Mouse (Mus musculus) midbrain, postnatal 0 days (tissue): ENCODE data around the gene Slc50a1. TPM values are rescaled to one million over a fixed set of nuclear protein-coding genes. Genes with fewer than 3 reads are reported as not detected.

ENCODE experiments used
- ATAC-seq: fragments of 200-750 bp; cut with Nextera tagmentation; 2 replicates; pipeline ENCODE4 v1.8.0; 2017; ENCODE audit warnings: moderate number of reproducible peaks, mild to moderate bottlenecking, moderate TSS enrichment, moderate library complexity; ENCODE audit not compliant: low FRiP score
- DNase-seq: peaks from one replicate; pipeline ENCODE4 v3.0.0-alpha.2; 2015; ENCODE audit warnings: low spot score
- H3K27ac ChIP-seq: fragments of 300-500 bp; sonication (generic); 2 replicates; pipeline ENCODE4 v1.5.1; 2014; ENCODE audit warnings: low read depth, mild to moderate bottlenecking, low read length, mixed read lengths
- H3K27me3 ChIP-seq: fragments of 300-500 bp; sonication (generic); 2 replicates; pipeline ENCODE4 v1.6.1; 2014; ENCODE audit warnings: low read length, control low read depth, mixed read lengths; ENCODE audit not compliant: insufficient read depth
- H3K36me3 ChIP-seq: fragments of 300-500 bp; sonication (generic); 2 replicates; pipeline ENCODE4 v1.6.1; 2014; ENCODE audit warnings: low read length, control low read depth, mixed read lengths; ENCODE audit not compliant: insufficient read depth
- H3K4me1 ChIP-seq: fragments of 300-500 bp; sonication (generic); 2 replicates; pipeline ENCODE4 v1.6.1; 2014; ENCODE audit warnings: mild to moderate bottlenecking, control low read depth, antibody characterized with exemption, low read length, mixed read lengths; ENCODE audit not compliant: insufficient read depth
- H3K4me2 ChIP-seq: fragments of 300-500 bp; sonication (generic); 2 replicates; pipeline ENCODE4 v1.6.1; 2014; ENCODE audit warnings: low read depth, mild to moderate bottlenecking, low read length, mixed read lengths; ENCODE audit not compliant: poor library complexity, severe bottlenecking
- H3K4me3 ChIP-seq: fragments of 300-500 bp; sonication (generic); 2 replicates; pipeline ENCODE4 v1.5.1; 2014; ENCODE audit warnings: low read depth, mild to moderate bottlenecking, low read length, moderate library complexity
- H3K9ac ChIP-seq: fragments of 300-500 bp; sonication (generic); replicated peaks from 2 replicates; pipeline ENCODE4 v1.6.1; 2014; ENCODE audit warnings: mild to moderate bottlenecking, low read length, moderate library complexity, mixed read lengths; ENCODE audit not compliant: poor library complexity, severe bottlenecking
- H3K9me3 ChIP-seq: fragments of 300-500 bp; sonication (generic); 2 replicates; pipeline ENCODE4 v1.6.1; 2016; ENCODE audit warnings: low read length, control low read depth
- CTCF ChIP-seq: IDR thresholded peaks from 2 replicates; pipeline ENCODE4 v1.5.1; 2016; ENCODE audit warnings: antibody characterized with exemption, mild to moderate bottlenecking
- WGBS: fragments of 180-500 bp; shearing (Covaris S2); extraction: QIAGEN DNeasy Blood & Tissue Kit; methylation state at CpG from one replicate; pipeline ENCODE4 v1.1.7; 2014; 5-methylcytosine and 5-hydroxymethylcytosine counted together
- polyA plus RNA-seq: library from polyadenylated mRNA; unstranded; fragments of >200 nt; fragmentation: Nextera tagmentation; extraction: Ambion mirVana; gene quantifications from 2 replicates; pipeline ENCODE4 v1.2.1, GENCODE M21; 2015
- total RNA-seq: library from RNA; depleted of rRNA; stranded (reverse); fragments of >200 nt; gene quantifications from 2 replicates; pipeline ENCODE4 v1.2.3, GENCODE M21; 2014

The Slc50a1 gene
- total and polyA plus RNA-seq, 2 experiments from 2014 or later, result 32.0 to 42.4 TPM

DNA sequence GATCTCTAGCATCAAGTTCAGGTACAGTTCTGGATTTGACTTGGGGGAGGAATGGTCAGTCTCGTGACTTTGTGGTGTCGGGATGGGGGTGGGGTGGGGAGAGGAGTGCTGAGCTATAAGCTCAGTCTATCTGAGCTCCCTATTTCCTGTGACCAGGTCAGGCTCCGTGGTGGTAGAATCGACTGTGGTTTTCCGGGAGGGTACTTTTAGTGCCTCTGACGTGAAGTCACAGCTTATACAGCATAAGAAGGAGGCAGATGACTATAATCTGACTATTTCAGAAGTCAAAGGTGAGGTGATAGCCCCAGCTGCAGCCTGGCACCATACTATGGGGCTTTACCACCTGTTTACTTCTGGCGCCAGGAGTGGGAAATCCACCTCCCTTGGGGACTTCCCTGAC is 39.0 kb downstream of the Slc50a1 start:
- Histone ChIP-seq H3K9ac (no peak overlapping the region), H3K9me3 (no peaks in the 10 kb centered on the region), H3K4me2 (no peak overlapping the region), H3K27me3 (no peaks in the 10 kb centered on the region), H3K4me3 (no peak overlapping the region), H3K4me1 (0 out of 2 replicates have a peak, but pooled peaks cover 7% of the 10 kb centered on the region), H3K27ac (no peak overlapping the region), H3K36me3 (peaks cover 38% of the 10 kb centered on the region)
- no peak for ATAC-seq
- 76% methylated on average over 7 of the region's 7 CpGs for WGBS
- no peak for DNase-seq
- no peak for TF ChIP-seq CTCF

DNA sequence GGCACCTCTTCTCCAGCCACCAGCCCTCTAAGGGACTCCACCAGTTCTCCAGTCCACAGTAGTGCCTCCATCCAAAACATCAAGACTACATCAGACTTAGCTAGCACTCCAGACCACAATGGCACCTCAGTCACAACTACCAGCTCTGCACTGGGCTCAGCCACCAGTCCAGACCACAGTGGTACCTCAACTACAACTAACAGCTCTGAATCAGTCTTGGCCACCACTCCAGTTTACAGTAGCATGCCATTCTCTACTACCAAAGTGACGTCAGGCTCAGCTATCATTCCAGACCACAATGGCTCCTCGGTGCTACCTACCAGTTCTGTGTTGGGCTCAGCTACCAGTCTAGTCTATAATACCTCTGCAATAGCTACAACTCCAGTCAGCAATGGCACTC is 39.8 kb downstream of the Slc50a1 start:
- no peak overlapping the region for H3K27ac ChIP-seq
- ATAC-seq (no peak), DNase-seq (no peak)
- H3K4me1 ChIP-seq, result peaks cover 14% of the 10 kb centered on the region; the same call in 1 of the 2 replicates
- no peak overlapping the region for H3K4me2 ChIP-seq
- H3K27me3 ChIP-seq, result no peaks in the 10 kb centered on the region
- WGBS, result 94% methylated on average over 2 of the region's 2 CpGs
- H3K9ac ChIP-seq, result no peak overlapping the region
- TF ChIP-seq CTCF, result no peak
- H3K36me3 ChIP-seq, result peaks cover 30% of the 10 kb centered on the region
- H3K9me3 ChIP-seq, result no peaks in the 10 kb centered on the region
- H3K4me3 ChIP-seq, result no peak overlapping the region

DNA sequence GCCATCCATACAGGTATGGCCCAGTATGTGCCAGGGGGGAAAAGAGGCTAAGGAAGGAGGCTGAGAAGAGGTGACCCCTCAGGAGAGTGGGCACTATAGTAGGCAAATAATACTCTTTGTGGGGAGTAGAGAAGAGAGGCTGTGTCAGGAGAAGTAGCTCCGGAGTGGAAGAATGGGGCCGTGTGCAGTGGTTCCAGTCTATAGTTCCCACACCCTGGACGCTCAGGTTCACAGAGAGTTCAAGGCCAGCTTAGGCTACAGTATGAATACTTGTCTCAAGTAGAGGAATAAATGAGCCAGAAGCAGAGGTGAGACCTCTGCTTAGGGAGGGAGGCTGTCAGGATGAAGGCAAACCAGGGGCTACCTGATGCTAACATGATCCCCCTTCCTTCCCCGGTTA is 41.1 kb downstream of the Slc50a1 start:
- no peak for TF ChIP-seq CTCF
- ATAC-seq (no peak), DNase-seq (no peak)
- WGBS, result 72% methylated on average over 4 of the region's 4 CpGs
- H3K27me3 ChIP-seq, result no peaks in the 10 kb centered on the region
- no peak overlapping the region for H3K27ac ChIP-seq
- H3K4me2 ChIP-seq, result peak overlapping the region; percentile 85; the same call in 1 of the 2 replicates
- H3K9me3 ChIP-seq, result no peaks in the 10 kb centered on the region
- H3K9ac ChIP-seq, result no peak overlapping the region
- H3K36me3 ChIP-seq, result peaks cover 17% of the 10 kb centered on the region
- H3K4me3 ChIP-seq, result no peak overlapping the region
- H3K4me1 ChIP-seq, result peaks cover 22% of the 10 kb centered on the region; the same call in 1 of the 2 replicates

DNA sequence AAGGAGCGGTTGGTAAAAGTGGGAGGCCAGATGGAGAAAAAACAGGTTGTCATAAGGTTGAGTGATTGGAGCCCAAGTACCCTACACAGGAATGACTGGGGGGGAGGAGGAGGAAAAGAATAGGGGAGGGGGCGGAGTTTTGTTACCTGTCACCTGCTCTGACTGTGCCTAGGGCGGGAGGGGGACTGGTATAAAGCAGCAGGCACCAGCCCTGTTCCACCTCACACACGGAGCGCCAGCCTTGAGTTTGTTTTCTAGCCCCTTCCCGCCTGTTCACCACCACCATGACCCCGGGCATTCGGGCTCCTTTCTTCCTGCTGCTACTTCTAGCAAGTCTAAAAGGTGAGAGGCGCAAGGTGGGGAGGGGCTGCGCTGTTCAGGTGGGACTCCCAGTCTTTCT is 41.5 kb downstream of the Slc50a1 start, which contains the start of gene Muc1:
TSS of gene Muc1 (plus strand) at position 222 of the 400 bp plus-strand sequence.
- H3K4me1 ChIP-seq, result peaks cover 26% of the 10 kb centered on the region; the same call in 1 of the 2 replicates
- DNase-seq (no peak), ATAC-seq (no peak)
- TF ChIP-seq CTCF, result no peak
- peak within 1 kb of the TSS; percentile 85 for H3K4me2 ChIP-seq
- H3K27ac ChIP-seq, result peak within 1 kb of the TSS; percentile 80
- H3K4me3 ChIP-seq, result peak within 1 kb of the TSS; percentile 41
- 0 out of 2 replicates have a peak within 1 kb of the TSS, but pooled peaks have one; percentile 8 for H3K9ac ChIP-seq
- H3K9me3 ChIP-seq, result no peaks in the 10 kb centered on the region
- 39% methylated on average over 10 of the region's 10 CpGs for WGBS
- H3K27me3 ChIP-seq, result no peaks in the 10 kb centered on the region
- H3K36me3 ChIP-seq, result peaks cover 13% of the 10 kb centered on the region

DNA sequence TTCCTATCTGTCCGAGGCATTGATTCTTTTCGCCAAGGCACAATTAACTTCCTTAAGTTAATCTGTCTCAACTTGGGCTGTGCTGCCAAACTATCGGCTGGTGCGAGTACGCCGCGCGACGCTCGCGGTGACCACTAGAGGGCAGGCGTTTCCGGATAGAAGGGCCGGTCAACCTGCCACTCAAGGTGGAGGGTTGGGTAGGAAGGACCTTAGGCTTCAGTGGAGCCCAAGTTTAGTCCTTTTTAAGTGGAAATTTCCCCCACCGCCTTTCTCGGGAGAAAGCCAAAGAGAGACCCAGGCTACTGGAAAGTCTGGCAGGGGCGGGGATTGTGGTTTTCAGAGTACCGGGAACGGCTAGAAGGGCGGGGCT is 42.2 kb downstream of the Slc50a1 start:
- H3K9me3 ChIP-seq, result no peaks in the 10 kb centered on the region
- peaks cover 6% of the 10 kb centered on the region for H3K36me3 ChIP-seq
- DNase-seq (peak; percentile 85), ATAC-seq (0 out of 2 replicates have a peak, but pooled peaks have one; percentile 34)
- H3K4me2 ChIP-seq, result peak overlapping the region; percentile 85
- H3K27ac ChIP-seq, result no peak overlapping the region
- TF ChIP-seq CTCF, result peak; percentile 97
- H3K4me3 ChIP-seq, result peak overlapping the region; percentile 41
- H3K4me1 ChIP-seq, result peaks cover 26% of the 10 kb centered on the region; the same call in 1 of the 2 replicates
- 0 out of 2 replicates have a peak overlapping the region, but pooled peaks have one; percentile 8 for H3K9ac ChIP-seq
- no peaks in the 10 kb centered on the region for H3K27me3 ChIP-seq
- WGBS, result 0% methylated on average over 20 of the region's 20 CpGs

DNA sequence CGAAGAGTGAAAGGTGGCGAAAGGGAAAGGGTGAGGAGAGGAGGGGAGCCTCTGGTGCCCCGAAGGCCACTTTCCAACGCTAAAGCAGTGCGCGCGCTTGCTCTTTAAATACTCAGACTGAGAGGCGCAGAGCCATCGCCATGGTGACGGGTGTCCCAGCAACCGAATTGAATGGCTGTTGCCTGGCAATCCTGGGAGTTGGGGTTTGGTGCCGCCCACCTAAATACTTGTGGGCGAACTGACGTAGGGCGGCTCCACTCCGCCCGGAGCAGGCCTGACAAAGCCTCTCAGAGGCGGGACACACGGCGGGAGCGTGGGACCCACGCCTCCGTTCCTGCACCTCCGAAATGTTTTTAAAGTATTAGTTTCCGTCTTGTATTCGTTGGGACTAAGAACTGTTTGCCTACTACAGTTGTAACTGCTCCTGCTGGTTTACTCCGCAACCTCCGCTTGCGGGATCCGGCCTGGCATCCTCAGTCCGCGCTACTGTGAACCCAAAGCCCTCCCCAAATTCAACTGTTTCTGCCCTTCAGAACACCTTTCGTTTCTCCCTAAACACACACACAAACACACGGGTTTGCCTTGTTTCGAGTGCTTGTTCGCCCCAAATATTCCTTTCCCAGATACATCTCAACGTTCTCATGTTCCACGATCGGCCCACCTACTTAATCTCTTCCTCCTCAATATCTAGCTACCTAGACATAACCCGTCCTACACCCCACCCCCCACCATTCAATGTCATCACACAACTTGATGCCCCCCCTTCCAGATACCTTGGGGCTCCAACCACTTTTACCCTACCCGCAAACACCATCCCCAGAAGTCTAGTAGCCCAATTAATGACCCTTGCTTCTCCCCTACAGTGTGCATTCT is 42.8 kb downstream of the Slc50a1 start:
- ATAC-seq (peak; percentile 77), DNase-seq (peak; percentile 97)
- Histone ChIP-seq H3K27ac (peak overlapping the region; percentile 80), H3K4me3 (peak overlapping the region; percentile 41), H3K9me3 (no peaks in the 10 kb centered on the region), H3K36me3 (no peaks in the 10 kb centered on the region), H3K4me1 (peaks cover 26% of the 10 kb centered on the region; the same call in 1 of the 2 replicates), H3K9ac (peak overlapping the region; percentile 55), H3K27me3 (no peaks in the 10 kb centered on the region), H3K4me2 (peak overlapping the region; percentile 85)
- no peak for TF ChIP-seq CTCF
- 1% methylated on average over 41 of the region's 41 CpGs for WGBS
